Mouse (Mus musculus): Measurements from ENCODE around the gene Cytip.

Gene Cytip

DNA sequence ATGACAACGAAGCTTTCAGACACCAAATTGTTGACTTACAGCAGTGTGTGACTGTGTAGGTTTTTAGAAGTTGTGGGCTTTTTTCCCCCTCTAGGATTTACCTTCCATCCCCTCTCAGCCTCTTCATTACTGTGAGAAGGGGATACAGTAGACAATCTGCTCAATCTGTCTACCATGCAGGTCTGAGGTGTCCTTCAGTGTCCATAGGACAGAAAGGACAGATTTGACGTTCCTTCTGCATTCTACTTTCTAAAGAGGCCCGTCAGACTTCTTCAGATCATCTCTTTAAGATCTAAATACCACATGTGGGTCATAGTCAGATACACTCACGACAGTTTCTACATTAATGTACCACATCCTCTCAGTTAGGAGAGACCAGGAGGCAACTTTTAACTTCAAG, 33.5 kb downstream of the Cytip start:
- peak; percentile 12 for DNase-seq (ENCODE audit: low read depth)

GRCm38 (mm10) chr2:58160541-58161307, 34.6 kb downstream of the Cytip start:
- peak; percentile 90 for DNase-seq (ENCODE audit: low read depth)

- DNase-seq (ENCODE audit: low read depth) = peak; percentile 94
These were observed 35.5 kb downstream of the Cytip start for GRCm38 (mm10) chr2:58159880-58160279.

DNA sequence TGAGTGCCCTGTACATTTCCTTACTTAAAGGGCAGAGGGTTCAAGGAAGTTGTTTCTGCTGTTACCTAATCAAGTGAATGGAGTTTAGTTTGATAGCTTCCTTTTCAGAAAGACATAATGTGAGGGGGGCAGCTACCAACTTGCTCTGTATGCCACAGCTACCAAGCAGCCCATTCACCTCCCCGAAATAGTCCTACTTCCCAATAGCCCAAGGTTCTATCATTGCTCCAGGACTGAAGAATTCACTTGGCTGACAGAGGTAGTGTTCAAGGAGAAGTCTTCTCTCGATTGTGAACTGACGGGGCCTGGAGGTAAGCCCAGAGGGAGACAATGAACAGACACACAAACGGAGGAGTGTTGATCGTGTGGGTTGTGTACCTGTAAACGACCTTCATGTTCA, 36.2 kb downstream of the Cytip start:
- DNase-seq (ENCODE audit: low read depth) = peak; percentile 57

GRCm38 (mm10) chr2:58158539-58158938, 36.8 kb downstream of the Cytip start:
- peak; percentile 21 for DNase-seq (ENCODE audit: low read depth)

GRCm38 (mm10) chr2:58158107-58158506, 37.2 kb downstream of the Cytip start:
- peak; percentile 21 for DNase-seq (ENCODE audit: low read depth)

- DNase-seq (ENCODE audit: low read depth) = no peak
These were observed 37.9 kb downstream of the Cytip start for GRCm38 (mm10) chr2:58157466-58157865.

- peak; percentile 76 for DNase-seq (ENCODE audit: low read depth)
These were observed 38.6 kb downstream of the Cytip start for GRCm38 (mm10) chr2:58156495-58157392.

GRCm38 (mm10) chr2:58156108-58156415, 39.3 kb downstream of the Cytip start:
- peak; percentile 66 for DNase-seq (ENCODE audit: low read depth)

- DNase-seq (ENCODE audit: low read depth) = peak; percentile 56
These were observed 39.8 kb downstream of the Cytip start for GRCm38 (mm10) chr2:58155271-58156107.

DNA sequence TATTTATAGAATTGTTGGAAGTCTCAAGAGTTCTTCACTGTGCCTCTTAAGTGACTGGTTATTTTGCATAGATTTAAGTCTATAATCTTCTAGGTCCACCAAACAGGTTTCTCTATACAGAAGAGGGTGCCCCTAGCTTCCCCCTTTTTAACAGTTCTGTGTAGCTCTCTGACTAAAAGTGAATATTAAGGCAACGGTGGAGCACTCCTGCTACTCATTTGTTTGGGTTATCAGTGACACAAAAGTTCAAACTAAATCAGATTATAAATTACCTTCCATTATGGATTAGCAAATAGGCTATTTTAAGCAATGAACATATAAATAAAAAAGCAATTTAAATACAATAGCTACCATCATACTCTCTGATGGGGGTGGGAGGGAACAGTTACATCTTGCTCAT, 40.8 kb downstream of the Cytip start:
- no peak for DNase-seq (ENCODE audit: low read depth)

DNA sequence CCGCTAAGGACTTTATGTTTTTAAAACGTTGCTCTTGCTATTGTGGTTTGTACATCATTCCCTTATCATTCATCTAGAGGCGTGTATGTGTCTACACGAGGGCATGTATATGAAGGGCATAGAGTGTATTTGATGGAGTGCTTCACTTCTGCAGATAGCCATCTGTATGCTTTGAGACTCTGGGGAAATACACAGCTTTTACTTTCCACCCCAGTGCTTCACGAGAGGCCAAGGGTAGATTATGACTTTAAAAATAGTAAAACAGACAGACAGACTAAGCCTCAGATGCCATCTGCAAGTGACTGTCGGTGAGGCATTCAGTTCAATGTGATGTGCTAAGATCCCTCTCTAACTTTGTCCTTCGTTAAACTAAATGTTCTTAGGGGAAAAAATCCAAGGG, 41.6 kb downstream of the Cytip start:
- DNase-seq (ENCODE audit: low read depth) = peak; percentile 19

DNA sequence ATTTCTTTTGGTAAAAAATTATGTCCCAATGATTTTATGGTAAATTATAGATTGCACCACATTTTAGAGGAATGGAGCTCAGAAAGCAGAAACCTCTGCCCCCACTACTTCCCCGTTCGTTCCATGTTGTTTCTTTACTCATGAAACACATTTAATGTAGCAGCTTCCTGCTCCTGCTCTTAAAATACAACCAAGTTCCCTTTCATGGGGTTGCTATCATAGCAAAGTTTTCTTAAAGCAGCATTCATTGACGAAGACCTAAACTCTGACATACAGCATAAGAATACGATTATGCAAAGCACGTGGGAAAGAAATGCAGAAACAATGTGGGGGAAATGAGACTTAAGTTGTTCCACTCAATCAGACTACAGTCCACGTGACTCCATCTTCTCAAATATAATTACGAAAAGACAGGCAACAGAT, 45.3 kb downstream of the Cytip start:
- DNase-seq (ENCODE audit: low read depth) = no peak

- no peak for DNase-seq (ENCODE audit: low read depth)
These were observed 48.8 kb downstream of the Cytip start for GRCm38 (mm10) chr2:58146572-58146971.

GRCm38 (mm10) chr2:58140531-58140930, 54.8 kb downstream of the Cytip start:
- no peak for DNase-seq (ENCODE audit: low read depth)

DNA sequence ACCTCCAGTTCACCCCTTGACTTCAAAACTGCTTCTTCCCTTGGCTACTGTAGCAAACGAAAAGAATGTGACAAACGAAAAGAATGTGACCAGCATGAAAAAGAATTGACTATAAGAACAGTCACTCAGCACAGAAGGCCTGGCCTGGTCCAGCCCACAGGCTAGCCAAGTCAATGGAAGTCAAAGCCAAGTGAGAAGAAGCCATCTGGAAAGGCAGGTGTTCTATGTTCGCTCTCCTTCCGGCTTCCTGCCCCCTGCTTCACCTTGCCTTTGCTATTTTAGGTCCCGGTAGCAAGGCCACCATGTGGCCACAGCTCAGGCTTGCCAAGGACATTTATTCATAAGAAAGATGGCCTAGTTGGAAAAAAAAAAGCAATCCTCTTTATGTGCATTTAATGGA, 56.7 kb downstream of the Cytip start:
- DNase-seq (ENCODE audit: low read depth) = no peak

DNA sequence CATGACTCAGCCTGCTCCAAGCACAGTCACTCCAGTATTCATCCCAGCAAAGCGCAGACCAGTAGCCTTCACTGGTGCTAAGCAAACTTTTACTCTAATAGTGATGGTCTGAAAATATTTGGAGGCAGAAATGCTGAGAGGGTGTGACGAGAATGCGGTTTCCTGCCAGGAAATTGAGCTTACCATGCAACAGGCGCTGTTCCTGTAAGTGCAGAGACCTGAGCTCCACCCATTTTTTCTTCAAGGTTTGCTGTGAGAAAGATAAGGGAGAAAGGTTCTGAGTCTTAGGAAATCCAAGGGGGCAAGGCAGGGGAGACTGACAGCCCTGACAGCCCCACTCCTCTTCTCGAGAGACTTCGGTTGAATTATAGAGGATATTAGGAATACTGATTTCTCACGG, 57.7 kb downstream of the Cytip start:
- peak; percentile 98 for DNase-seq (ENCODE audit: low read depth)

DNA sequence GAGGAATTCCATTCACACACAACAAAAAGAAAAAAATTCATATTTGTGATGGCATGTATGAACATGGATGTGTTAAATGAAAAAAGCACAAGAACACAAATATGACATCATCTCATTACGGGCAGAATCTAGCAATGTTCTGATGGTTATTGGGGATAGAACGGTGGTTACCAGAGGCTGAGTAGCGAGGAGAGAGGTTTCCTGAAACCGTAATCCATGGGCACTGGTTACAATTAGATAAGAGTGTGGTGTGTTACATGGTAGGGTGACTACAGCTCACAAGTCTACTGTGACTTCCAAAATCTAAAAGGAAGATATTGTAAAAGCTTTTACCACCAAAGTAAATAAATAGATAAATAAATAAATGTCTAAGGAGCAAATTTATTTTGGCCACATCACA, 58.8 kb downstream of the Cytip start:
- peak; percentile 85 for DNase-seq (ENCODE audit: low read depth)

GRCm38 (mm10) chr2:58135061-58135463, 60.3 kb downstream of the Cytip start:
- peak; percentile 89 for DNase-seq (ENCODE audit: low read depth)

- DNase-seq (ENCODE audit: low read depth) = no peak
These were observed 62.7 kb downstream of the Cytip start for GRCm38 (mm10) chr2:58132597-58132996.

DNA sequence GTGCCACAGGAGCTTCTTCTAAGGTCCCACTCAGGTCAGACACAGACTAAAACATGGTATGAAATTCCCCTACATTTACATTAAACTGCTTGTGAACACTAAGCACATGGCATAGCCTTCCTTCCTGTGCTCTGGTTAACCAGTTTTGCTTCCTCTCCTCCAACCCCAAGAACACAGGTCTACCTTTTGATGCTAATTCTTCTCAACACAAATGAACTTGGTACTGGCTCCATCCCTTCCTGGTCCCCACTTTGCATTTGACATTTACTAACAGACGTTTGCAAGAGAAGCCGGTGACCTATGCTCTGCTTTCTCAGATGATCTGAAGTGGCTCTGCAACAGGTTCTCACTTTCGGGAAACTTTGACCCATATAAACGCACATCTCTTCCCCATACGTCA, 65.4 kb downstream of the Cytip start:
- DNase-seq (ENCODE audit: low read depth) = no peak

GRCm38 (mm10) chr2:58111105-58111504, 84.2 kb downstream of the Cytip start:
- DNase-seq (ENCODE audit: low read depth) = no peak
